Mouse (Mus musculus) adrenal gland, postnatal 10 days (tissue): ENCODE measurements around the gene Sntg2. TPM values are rescaled to one million over a fixed set of nuclear protein-coding genes. Genes with fewer than 3 reads are reported as not detected.

Source experiments
- total RNA-seq, 2 experiments: library from RNA; stranded (reverse); gene quantifications; 2 replicates each; pipeline ENCODE4 v1.2.3; 2021

Gene Sntg2
- total RNA-seq, 2 experiments from 2014 or later, result 1.0 to 1.5 TPM

Other genes with a start within 250 kb of the Sntg2 start
- gene Tpo, start 240.8 kb downstream of the Sntg2 start, total RNA-seq, result not detected
- gene Tmem18, start 211.1 kb upstream of the Sntg2 start, total RNA-seq, result 10 to 100 TPM; 19.2 to 23.4 TPM